Mouse (Mus musculus) forelimb bud, embryonic 11.5 days (tissue): ENCODE results near the gene Mcrip1.
"Not testable (repeated sequence)": the region's sequence is repeated elsewhere in the genome, so short reads cannot be mapped to it uniquely, and the experiment has no call there.

Experiments used
- DNase-seq: peaks from one replicate; pipeline ENCODE4 v3.0.0-alpha.2; 2012; ENCODE audit warnings: low read depth, low spot score

Gene Mcrip1

GRCm38 (mm10) chr11:120542376-120542775 lies 7.2 kb downstream of the Mcrip1 start:
- DNase-seq = no peak

GRCm38 (mm10) chr11:120541907-120542306 lies 7.6 kb downstream of the Mcrip1 start:
- DNase-seq = no peak

- DNase-seq = no peak
Measured at GRCm38 (mm10) chr11:120539285-120540014, 10.1 kb downstream of the Mcrip1 start.

GRCm38 (mm10) chr11:120538955-120539284 lies 10.6 kb downstream of the Mcrip1 start:
- no peak for DNase-seq

GRCm38 (mm10) chr11:120538485-120538884 lies 11.0 kb downstream of the Mcrip1 start:
- DNase-seq = no peak

- no peak for DNase-seq
Measured at GRCm38 (mm10) chr11:120535804-120536203, 13.7 kb downstream of the Mcrip1 start.

GRCm38 (mm10) chr11:120535145-120535544 lies 14.4 kb downstream of the Mcrip1 start:
- DNase-seq = no peak

- no peak for DNase-seq
Measured at GRCm38 (mm10) chr11:120534093-120534492, 15.4 kb downstream of the Mcrip1 start.

GRCm38 (mm10) chr11:120531646-120532045 lies 17.9 kb downstream of the Mcrip1 start:
- no peak for DNase-seq

- DNase-seq = no peak
Measured at GRCm38 (mm10) chr11:120530085-120530964, 19.2 kb downstream of the Mcrip1 start, which contains the start of gene Gcgr. Gene Gcgr (plus strand): TSS chr11:120530699.

GRCm38 (mm10) chr11:120528903-120529302 lies 20.6 kb downstream of the Mcrip1 start:
- no peak for DNase-seq

GRCm38 (mm10) chr11:120527690-120528354 lies 21.7 kb downstream of the Mcrip1 start:
- DNase-seq = no peak

GRCm38 (mm10) chr11:120525959-120526358 lies 23.6 kb downstream of the Mcrip1 start:
- DNase-seq = no peak

- no peak for DNase-seq
Measured at GRCm38 (mm10) chr11:120522581-120522980, 26.9 kb downstream of the Mcrip1 start.

GRCm38 (mm10) chr11:120520967-120521540 lies 28.5 kb downstream of the Mcrip1 start:
- no peak for DNase-seq

- no peak for DNase-seq
Measured at GRCm38 (mm10) chr11:120520498-120520897, 29.0 kb downstream of the Mcrip1 start.

- DNase-seq = no peak
Measured at GRCm38 (mm10) chr11:120519738-120520137, 29.8 kb downstream of the Mcrip1 start.

- no peak for DNase-seq
Measured at GRCm38 (mm10) chr11:120518558-120518957, 31.0 kb downstream of the Mcrip1 start.

GRCm38 (mm10) chr11:120518027-120518426 lies 31.5 kb downstream of the Mcrip1 start:
- no peak for DNase-seq

GRCm38 (mm10) chr11:120517147-120517546 lies 32.4 kb downstream of the Mcrip1 start:
- no peak for DNase-seq

- DNase-seq = peak; percentile 84
Measured at GRCm38 (mm10) chr11:120515611-120516010, 33.9 kb downstream of the Mcrip1 start.

GRCm38 (mm10) chr11:120514262-120514661 lies 35.3 kb downstream of the Mcrip1 start:
- not testable (repeated sequence) for DNase-seq
